Mouse (Mus musculus) hindbrain, embryonic 15.5 days (tissue): ENCODE data around the gene Gm37240. TPM values are rescaled to one million over a fixed set of nuclear protein-coding genes. Genes with fewer than 3 reads are reported as not detected.

Experiments
- ATAC-seq: fragments of 200-750 bp; cut with Nextera tagmentation; 2 replicates; pipeline ENCODE4 v1.8.0; 2017; ENCODE audit warnings: low read depth, moderate number of reproducible peaks, moderate TSS enrichment; ENCODE audit not compliant: low FRiP score
- H3K27ac ChIP-seq: fragments of 300-500 bp; sonication (generic); replicated peaks from 2 replicates; pipeline ENCODE4 v1.5.1; 2015; ENCODE audit warnings: mild to moderate bottlenecking, inconsistent platforms
- H3K27me3 ChIP-seq: fragments of 300-500 bp; sonication (generic); 2 replicates; pipeline ENCODE4 v1.6.1; 2015; ENCODE audit warnings: control low read depth, inconsistent platforms
- H3K36me3 ChIP-seq: fragments of 300-500 bp; sonication (generic); 2 replicates; pipeline ENCODE4 v1.6.1; 2015; ENCODE audit warnings: control low read depth, inconsistent platforms
- H3K4me1 ChIP-seq: fragments of 300-500 bp; sonication (generic); replicated peaks from 2 replicates; pipeline ENCODE4 v1.6.1; 2015; ENCODE audit warnings: control low read depth, inconsistent platforms
- H3K4me2 ChIP-seq: fragments of 300-500 bp; sonication (generic); 2 replicates; pipeline ENCODE4 v1.6.1; 2015; ENCODE audit warnings: moderate library complexity, mild to moderate bottlenecking, inconsistent platforms
- H3K4me3 ChIP-seq: fragments of 300-500 bp; sonication (generic); 2 replicates; pipeline ENCODE4 v1.5.1; 2015; ENCODE audit warnings: mild to moderate bottlenecking, inconsistent platforms
- H3K9ac ChIP-seq: fragments of 300-500 bp; sonication (generic); 2 replicates; pipeline ENCODE4 v1.6.1; 2015; ENCODE audit warnings: inconsistent platforms
- H3K9me3 ChIP-seq: fragments of 300-500 bp; sonication (generic); 2 replicates; pipeline ENCODE4 v1.6.1; 2016; ENCODE audit warnings: control low read depth, inconsistent platforms
- WGBS: fragments of 180-500 bp; shearing (Covaris S2); methylation state at CpG from one replicate; pipeline ENCODE4 v1.1.7; 2015; 5-methylcytosine and 5-hydroxymethylcytosine counted together
- polyA plus RNA-seq: library from polyadenylated mRNA; unstranded; fragments of >200 nt; fragmentation: Nextera tagmentation; extraction: Ambion mirVana; gene quantifications from 2 replicates; pipeline ENCODE4 v1.2.1, GENCODE M21; 2015

Gm37240 gene
- polyA plus RNA-seq, 1 experiment from 2014 or later = 0.87 TPM

DNA sequence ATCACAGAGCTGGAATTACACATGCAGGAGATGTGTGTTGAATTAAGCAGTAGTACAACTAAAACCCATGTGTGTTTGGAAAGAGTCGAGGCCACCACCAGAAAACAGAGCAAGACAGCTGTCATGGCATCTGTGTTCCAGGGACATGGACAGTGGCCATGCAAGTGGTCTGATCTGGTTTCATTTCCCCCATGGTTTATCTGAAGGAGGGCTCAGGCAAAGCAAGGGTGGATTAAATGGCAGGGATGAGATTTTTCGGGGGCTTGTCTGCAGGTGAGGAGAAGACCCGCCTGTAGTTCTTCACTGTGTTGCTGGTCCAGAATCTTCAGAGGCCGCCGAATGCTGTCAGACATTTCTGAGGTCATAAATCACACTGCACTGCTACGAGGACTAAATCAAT lies 539.3 kb downstream of the Gm37240 start:
- WGBS = 65% methylated on average over 6 of the region's 6 CpGs
- Histone ChIP-seq H3K36me3 (no peaks in the 10 kb centered on the region), H3K27me3 (no peaks in the 10 kb centered on the region), H3K27ac (no peak overlapping the region), H3K4me3 (no peak overlapping the region), H3K4me2 (no peak overlapping the region), H3K9ac (no peak overlapping the region), H3K4me1 (no peaks in the 10 kb centered on the region), H3K9me3 (no peaks in the 10 kb centered on the region)
- ATAC-seq = no peak

DNA sequence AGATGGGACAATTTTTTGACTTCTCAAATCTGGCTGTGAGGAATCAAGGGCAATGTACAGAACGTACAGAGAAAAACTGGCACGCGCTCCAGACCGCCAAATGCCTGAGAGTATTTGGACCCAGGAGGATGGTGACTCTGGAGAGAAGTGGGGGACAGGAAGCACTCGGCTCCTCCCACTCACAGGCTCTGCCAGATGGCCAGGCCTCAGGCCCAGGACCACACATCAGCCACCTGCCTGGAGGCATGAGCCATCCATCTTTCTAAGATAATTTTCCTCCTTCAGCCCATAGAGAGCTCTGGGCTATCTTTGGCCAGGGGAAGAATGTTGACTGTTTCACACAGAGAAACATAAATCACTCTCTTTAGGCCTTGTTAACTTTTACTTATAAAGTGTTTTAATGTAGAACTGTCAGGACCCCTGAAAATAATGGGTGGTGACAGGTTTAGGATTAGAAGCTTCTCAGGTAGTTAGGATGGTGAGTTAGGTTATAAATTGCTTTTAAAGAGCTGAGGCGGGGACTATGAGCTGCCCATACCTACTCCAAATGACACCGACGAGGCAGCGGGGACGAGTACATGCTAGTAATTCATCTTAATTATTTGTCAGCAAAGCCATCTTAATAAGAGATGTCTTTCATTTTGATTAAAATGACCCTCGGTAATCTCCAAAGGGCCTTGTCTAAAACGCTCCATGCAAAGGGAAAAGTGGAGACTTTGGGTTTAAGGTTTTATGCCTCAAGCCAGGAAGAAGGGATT lies 546.0 kb downstream of the Gm37240 start:
- peak; percentile 62 for ATAC-seq
- Histone ChIP-seq H3K9me3 (no peaks in the 10 kb centered on the region), H3K27me3 (no peaks in the 10 kb centered on the region), H3K36me3 (no peaks in the 10 kb centered on the region), H3K4me3 (no peak overlapping the region), H3K4me2 (no peak overlapping the region), H3K27ac (no peak overlapping the region), H3K4me1 (peaks cover 17% of the 10 kb centered on the region), H3K9ac (no peak overlapping the region)
- WGBS = 59% methylated on average over 12 of the region's 12 CpGs

DNA sequence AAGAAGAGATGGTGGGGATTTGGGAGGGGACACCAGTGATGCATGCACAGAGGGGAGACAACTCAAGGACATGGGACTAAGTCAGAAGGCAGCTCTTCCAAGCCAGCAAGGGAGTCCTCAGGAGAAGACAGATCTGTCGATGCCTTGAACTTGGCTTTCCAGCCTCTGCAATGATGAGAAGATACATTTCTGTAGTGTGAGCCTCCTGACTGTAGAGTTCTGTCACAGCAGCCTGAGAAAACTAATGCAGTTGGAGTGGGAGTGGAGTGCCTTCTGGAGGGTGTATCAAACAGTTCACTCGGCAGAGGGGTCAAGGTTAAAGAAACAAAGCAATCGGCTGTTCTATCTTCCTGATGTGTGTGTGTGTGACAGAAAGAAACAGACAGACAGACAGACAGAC lies 546.8 kb downstream of the Gm37240 start:
- no peak for ATAC-seq
- Histone ChIP-seq H3K4me2 (no peak overlapping the region), H3K4me1 (peaks cover 17% of the 10 kb centered on the region), H3K36me3 (no peaks in the 10 kb centered on the region), H3K27ac (no peak overlapping the region), H3K27me3 (no peaks in the 10 kb centered on the region), H3K4me3 (no peak overlapping the region), H3K9ac (no peak overlapping the region), H3K9me3 (no peaks in the 10 kb centered on the region)
- WGBS = 60% methylated on average over 3 of the region's 3 CpGs

DNA sequence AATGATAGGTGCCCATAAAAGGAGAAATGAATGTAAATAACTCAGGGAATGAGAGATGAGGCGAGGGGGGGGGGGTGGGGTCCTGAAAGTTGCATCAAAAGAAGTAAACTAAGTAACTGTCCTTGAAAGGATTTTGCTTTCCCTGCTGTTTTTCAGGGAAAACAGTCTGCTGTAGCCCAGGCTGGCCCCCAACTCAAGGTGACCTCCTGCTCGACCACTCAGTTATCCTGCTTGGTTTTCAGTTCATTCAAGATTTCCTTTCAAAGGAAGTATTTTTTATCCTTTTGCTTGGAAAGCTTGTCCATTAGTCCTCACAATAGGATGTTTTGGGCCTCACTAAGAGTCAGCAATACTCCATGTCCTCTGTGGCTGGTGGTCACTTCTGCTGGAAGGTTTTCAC lies 547.4 kb downstream of the Gm37240 start:
- Histone ChIP-seq H3K4me3 (no peak overlapping the region), H3K4me1 (peaks cover 17% of the 10 kb centered on the region), H3K9ac (no peak overlapping the region), H3K4me2 (no peak overlapping the region), H3K27me3 (no peaks in the 10 kb centered on the region), H3K27ac (no peak overlapping the region), H3K9me3 (no peaks in the 10 kb centered on the region), H3K36me3 (no peaks in the 10 kb centered on the region)
- no peak for ATAC-seq
- 77% methylated on average over 2 of the region's 2 CpGs for WGBS

DNA sequence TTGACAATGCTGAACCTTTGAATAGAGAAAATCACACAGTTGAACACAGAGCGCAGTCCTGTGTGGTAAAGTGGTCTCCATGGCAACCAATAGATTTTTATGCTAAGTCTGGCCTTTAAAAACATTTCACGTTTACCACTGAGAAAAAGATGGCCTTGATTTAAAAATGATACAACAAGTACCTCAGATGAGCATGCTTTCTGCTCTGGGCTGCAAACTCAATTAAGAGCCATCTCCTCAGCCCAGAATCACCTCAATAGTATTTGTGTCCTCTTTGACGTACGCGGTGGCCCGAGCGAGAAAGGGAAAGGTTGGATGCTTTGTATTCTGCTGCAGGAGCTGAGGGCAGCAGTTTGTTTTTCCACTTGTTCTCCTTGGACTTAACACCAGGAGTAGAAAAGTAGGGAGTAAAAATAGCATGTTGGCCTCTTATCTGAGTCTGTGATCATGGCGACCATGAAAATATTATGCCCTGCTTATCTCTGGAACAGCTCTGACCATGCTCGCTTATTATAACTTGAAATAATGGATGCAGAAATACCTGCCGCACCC lies 548.0 kb downstream of the Gm37240 start:
- no peaks in the 10 kb centered on the region for H3K36me3 ChIP-seq
- H3K4me3 ChIP-seq = no peak overlapping the region
- ATAC-seq = peak; percentile 72
- H3K9ac ChIP-seq = no peak overlapping the region
- H3K9me3 ChIP-seq = no peaks in the 10 kb centered on the region
- H3K4me1 ChIP-seq = peaks cover 17% of the 10 kb centered on the region
- H3K4me2 ChIP-seq = no peak overlapping the region
- WGBS = 51% methylated on average over 10 of the region's 10 CpGs
- H3K27ac ChIP-seq = peak overlapping the region; percentile 56
- no peaks in the 10 kb centered on the region for H3K27me3 ChIP-seq

DNA sequence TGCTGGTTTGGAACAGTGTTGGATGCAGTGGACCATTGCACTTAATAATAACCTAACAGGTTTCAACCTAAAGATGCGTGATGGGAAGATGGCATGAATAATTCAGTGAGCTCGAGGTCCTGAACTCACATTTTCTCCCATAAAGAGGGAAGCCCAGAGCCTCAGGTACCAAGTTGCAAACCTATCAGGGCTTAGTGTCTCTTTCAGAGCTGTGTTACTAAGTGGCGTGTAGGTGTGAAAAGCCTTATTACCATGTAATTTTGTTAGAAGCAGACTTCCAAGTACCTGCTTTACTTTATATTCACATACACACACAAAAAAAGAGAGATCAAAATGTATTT lies 548.6 kb downstream of the Gm37240 start:
- no peaks in the 10 kb centered on the region for H3K27me3 ChIP-seq
- no peak overlapping the region for H3K4me2 ChIP-seq
- peak overlapping the region; percentile 56; the same call in 1 of the 2 replicates for H3K27ac ChIP-seq
- H3K4me1 ChIP-seq = peaks cover 17% of the 10 kb centered on the region
- no peaks in the 10 kb centered on the region for H3K36me3 ChIP-seq
- H3K4me3 ChIP-seq = no peak overlapping the region
- no peaks in the 10 kb centered on the region for H3K9me3 ChIP-seq
- H3K9ac ChIP-seq = no peak overlapping the region
- WGBS = 48% methylated on average over 3 of the region's 3 CpGs
- ATAC-seq = no peak

DNA sequence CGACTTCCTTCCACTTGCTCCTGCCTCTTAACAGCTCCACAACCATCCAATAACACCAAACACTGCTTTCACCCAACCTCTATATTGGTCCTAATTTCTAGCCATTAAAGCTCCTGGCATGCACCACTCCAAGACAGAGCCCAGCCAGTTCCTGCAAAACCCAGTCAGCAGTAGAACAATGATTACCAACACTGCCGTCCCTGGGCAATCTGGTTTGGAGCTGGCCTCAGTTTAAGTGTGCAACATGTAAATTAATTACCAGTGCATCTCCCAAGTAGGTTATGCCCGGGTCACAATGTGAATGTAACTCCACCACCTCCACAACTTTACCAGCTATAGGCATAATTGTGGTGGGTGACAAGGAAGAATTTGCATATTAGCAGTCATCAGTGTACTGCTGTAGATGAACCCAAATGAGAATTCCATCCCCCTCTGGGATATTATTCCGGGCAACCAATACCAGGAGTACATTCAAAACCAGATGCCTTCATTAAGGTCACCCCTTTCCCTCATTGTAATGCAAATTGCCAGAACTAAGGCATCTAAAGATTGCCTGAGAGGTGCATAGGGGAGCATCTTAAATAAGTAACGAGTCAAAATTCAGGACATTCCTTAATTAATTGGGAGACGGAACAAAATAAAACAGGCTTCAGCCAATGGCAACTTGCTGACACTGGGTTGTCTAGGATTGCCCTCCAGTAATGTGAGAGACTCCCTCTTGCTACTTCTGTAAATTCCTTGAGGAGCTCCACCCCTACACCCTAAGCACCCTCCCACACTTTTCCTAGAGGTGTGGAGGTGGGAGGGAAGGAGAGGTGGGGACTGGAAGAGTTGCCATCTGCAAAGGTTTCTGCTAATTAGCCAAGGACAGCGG lies 549.2 kb downstream of the Gm37240 start:
- H3K27ac ChIP-seq = peak overlapping the region; percentile 56; the same call in 1 of the 2 replicates
- no peak for ATAC-seq
- peaks cover 17% of the 10 kb centered on the region for H3K4me1 ChIP-seq
- H3K4me2 ChIP-seq = no peak overlapping the region
- H3K9ac ChIP-seq = no peak overlapping the region
- H3K27me3 ChIP-seq = no peaks in the 10 kb centered on the region
- H3K9me3 ChIP-seq = no peaks in the 10 kb centered on the region
- no peak overlapping the region for H3K4me3 ChIP-seq
- H3K36me3 ChIP-seq = no peaks in the 10 kb centered on the region
- WGBS = 41% methylated on average over 7 of the region's 7 CpGs

DNA sequence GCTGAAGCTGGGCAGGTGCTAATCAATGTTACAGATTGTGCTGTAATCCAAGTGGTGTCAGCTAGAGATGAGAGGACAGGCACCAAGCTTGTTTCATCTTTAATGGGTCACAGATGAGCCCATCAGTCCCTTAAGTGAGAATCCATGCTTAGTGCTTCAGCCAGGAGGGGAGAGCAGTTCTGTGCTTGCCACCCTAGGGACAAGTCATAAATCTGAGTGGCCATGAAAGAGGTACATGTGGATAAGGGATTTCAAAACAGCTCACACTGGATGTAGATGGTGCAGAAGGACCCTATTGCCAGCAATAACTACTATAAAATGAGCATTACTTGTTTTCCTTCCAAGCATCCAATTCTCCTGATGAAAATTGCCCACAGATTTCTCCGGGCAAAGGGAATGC lies 551.8 kb downstream of the Gm37240 start:
- Histone ChIP-seq H3K4me2 (no peak overlapping the region), H3K4me1 (peaks cover 14% of the 10 kb centered on the region), H3K9ac (no peak overlapping the region), H3K4me3 (no peak overlapping the region), H3K27ac (no peak overlapping the region), H3K9me3 (no peaks in the 10 kb centered on the region), H3K36me3 (no peaks in the 10 kb centered on the region), H3K27me3 (no peaks in the 10 kb centered on the region)
- WGBS = 55% methylated on average over 1 of the region's 1 CpGs
- ATAC-seq = no peak

DNA sequence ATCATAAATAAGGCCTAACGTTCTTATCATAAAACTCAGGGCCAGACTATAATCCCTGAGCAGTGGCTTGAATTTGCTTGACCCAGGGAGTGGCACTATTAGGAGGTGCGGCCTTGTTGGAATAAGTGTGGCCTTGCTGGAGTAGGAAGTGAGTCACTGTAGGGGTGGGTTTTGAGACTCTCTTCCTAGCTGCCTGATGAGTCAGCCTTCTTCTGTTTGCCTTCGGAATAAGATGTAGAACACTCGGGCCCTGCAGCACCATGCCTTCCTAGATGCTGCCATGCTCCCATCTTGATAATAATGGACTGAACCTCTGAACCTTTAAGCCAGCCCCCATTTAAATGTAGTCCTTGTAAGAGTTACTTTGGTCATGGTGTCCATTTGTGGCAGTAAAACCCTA lies 555.0 kb downstream of the Gm37240 start:
- WGBS = 91% methylated on average over 4 of the region's 4 CpGs
- Histone ChIP-seq H3K4me3 (no peak overlapping the region), H3K4me1 (no peaks in the 10 kb centered on the region), H3K9me3 (no peaks in the 10 kb centered on the region), H3K27me3 (no peaks in the 10 kb centered on the region), H3K9ac (no peak overlapping the region), H3K36me3 (no peaks in the 10 kb centered on the region), H3K4me2 (no peak overlapping the region), H3K27ac (no peak overlapping the region)
- no peak for ATAC-seq

DNA sequence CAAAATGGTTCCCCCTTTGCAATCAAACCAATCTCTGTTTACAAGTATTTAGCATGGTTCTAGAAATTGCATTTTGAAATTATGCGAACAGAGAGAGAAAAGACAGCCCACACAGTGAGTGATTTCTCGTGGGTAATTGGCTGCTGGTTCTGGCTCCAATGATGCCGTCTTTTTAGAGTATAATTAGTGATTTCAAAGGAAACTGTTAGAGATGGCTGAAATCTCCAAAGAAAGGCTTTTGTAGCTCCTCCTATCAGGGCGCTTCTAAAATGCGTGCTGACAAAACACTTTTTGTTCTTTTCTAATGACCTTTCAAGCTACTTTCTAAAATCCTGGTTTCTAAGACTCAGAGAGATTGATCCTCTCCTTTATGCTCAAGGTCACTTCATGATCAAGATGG lies 569.1 kb downstream of the Gm37240 start:
- ATAC-seq = no peak
- 48% methylated on average over 5 of the region's 5 CpGs for WGBS
- Histone ChIP-seq H3K4me3 (no peak overlapping the region), H3K4me1 (peaks cover 11% of the 10 kb centered on the region), H3K27me3 (no peaks in the 10 kb centered on the region), H3K4me2 (no peak overlapping the region), H3K9ac (no peak overlapping the region), H3K36me3 (no peaks in the 10 kb centered on the region), H3K9me3 (no peaks in the 10 kb centered on the region), H3K27ac (no peak overlapping the region)

DNA sequence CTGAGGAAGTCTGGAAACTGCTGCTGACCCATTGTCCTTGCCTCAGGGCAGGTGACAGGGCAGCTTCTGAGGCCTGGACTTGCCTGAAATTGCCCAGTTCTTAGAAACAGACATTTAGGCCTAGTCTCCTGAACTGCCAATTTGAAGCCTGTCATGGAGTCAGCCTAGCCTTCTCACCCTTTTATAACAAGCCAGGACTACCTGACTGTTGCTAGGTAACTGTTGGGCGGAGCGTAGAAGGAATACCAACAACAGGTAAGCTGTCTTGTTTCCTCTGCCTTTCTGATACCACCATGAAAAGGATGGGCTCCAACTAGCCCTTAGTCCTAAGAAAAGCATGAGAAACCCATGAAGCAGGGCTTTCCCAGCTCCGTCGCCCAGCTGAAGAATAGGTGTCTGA lies 570.0 kb downstream of the Gm37240 start:
- H3K9ac ChIP-seq = no peak overlapping the region
- H3K36me3 ChIP-seq = no peaks in the 10 kb centered on the region
- no peaks in the 10 kb centered on the region for H3K27me3 ChIP-seq
- no peak overlapping the region for H3K4me3 ChIP-seq
- H3K4me2 ChIP-seq = no peak overlapping the region
- ATAC-seq = no peak
- over 99% methylated on average over 4 of the region's 4 CpGs for WGBS
- H3K9me3 ChIP-seq = no peaks in the 10 kb centered on the region
- no peak overlapping the region for H3K27ac ChIP-seq
- H3K4me1 ChIP-seq = peaks cover 11% of the 10 kb centered on the region

DNA sequence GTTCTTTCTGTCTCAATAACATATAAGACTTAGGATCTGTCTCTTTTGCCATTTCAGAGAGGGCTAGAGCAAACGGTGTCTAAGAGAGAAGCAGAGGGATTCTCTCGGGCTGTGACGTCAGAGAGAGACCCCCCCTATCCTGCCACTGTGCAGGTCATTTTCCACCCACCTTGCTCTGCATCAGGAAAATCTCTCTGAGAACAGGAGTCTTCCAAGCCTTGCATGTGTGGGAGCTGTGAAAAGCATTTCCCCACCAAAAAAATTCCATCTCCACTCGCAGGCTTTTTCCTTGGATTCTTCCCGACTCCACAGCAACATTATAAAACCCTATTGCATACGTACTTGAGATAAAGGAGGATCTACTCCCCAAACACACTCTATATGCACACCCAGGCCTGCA lies 572.4 kb downstream of the Gm37240 start:
- Histone ChIP-seq H3K4me1 (peaks cover 11% of the 10 kb centered on the region), H3K9me3 (no peaks in the 10 kb centered on the region), H3K4me3 (no peak overlapping the region), H3K4me2 (no peak overlapping the region), H3K27me3 (no peaks in the 10 kb centered on the region), H3K36me3 (no peaks in the 10 kb centered on the region), H3K27ac (no peak overlapping the region), H3K9ac (no peak overlapping the region)
- WGBS = 86% methylated on average over 6 of the region's 6 CpGs
- ATAC-seq = no peak
